Mouse (Mus musculus) liver, embryonic 11.5 days (tissue): ENCODE data around the gene Cpeb2. TPM values are rescaled to one million over a fixed set of nuclear protein-coding genes. Genes with fewer than 3 reads are reported as not detected.

Source experiments
- ATAC-seq: fragments of 200-750 bp; cut with Nextera tagmentation; replicated peaks from 2 replicates; pipeline ENCODE4 v1.8.0; 2017; ENCODE audit warnings: moderate number of reproducible peaks, mild to moderate bottlenecking, moderate TSS enrichment, moderate library complexity; ENCODE audit not compliant: low FRiP score
- DNase-seq: peaks from one replicate; pipeline ENCODE4 v3.0.0-alpha.2; 2017; ENCODE audit warnings: low spot score
- H3K27ac ChIP-seq: fragments of 300-500 bp; sonication (generic); 2 replicates; pipeline ENCODE4 v1.5.1; 2014; ENCODE audit warnings: mild to moderate bottlenecking, low read depth, low read length, control low read depth
- H3K27me3 ChIP-seq: fragments of 300-500 bp; sonication (generic); replicated peaks from 2 replicates; pipeline ENCODE4 v1.6.1; 2014; ENCODE audit warnings: low read length, mixed read lengths; ENCODE audit not compliant: control insufficient read depth, insufficient read depth
- H3K36me3 ChIP-seq: fragments of 300-500 bp; sonication (generic); 2 replicates; pipeline ENCODE4 v1.6.1; 2014; ENCODE audit warnings: mild to moderate bottlenecking, low read length, moderate library complexity, mixed read lengths; ENCODE audit not compliant: control insufficient read depth, insufficient read depth
- H3K4me1 ChIP-seq: fragments of 300-500 bp; sonication (generic); replicated peaks from 2 replicates; pipeline ENCODE4 v1.6.1; 2014; ENCODE audit warnings: low read length, mixed read lengths; ENCODE audit not compliant: control insufficient read depth, insufficient read depth
- H3K4me2 ChIP-seq: fragments of 300-500 bp; sonication (generic); 2 replicates; pipeline ENCODE4 v1.6.1; 2014; ENCODE audit warnings: mild to moderate bottlenecking, control low read depth, moderate library complexity
- H3K4me3 ChIP-seq: fragments of 300-500 bp; sonication (generic); 2 replicates; pipeline ENCODE4 v1.5.1; 2014; ENCODE audit warnings: low read depth, low read length, control low read depth
- H3K9ac ChIP-seq: fragments of 300-500 bp; sonication (generic); 2 replicates; pipeline ENCODE4 v1.6.1; 2014; ENCODE audit warnings: low read depth, low read length, control low read depth
- H3K9me3 ChIP-seq: fragments of 300-500 bp; sonication (generic); 2 replicates; pipeline ENCODE4 v1.6.1; 2016; ENCODE audit warnings: low read length, inconsistent platforms, mixed read lengths; ENCODE audit not compliant: control insufficient read depth
- WGBS: fragments of 180-500 bp; shearing (Covaris S2); extraction: QIAGEN DNeasy Blood & Tissue Kit; methylation state at CpG from one replicate; pipeline ENCODE4 v1.1.7; 2014; 5-methylcytosine and 5-hydroxymethylcytosine counted together
- polyA plus RNA-seq: library from polyadenylated mRNA; unstranded; fragments of >200 nt; fragmentation: Nextera tagmentation; extraction: Ambion mirVana; gene quantifications from 2 replicates; pipeline ENCODE4 v1.2.1, GENCODE M21; 2014

Cpeb2 gene
- polyA plus RNA-seq, 1 experiment from 2014 or later: 1.5 TPM

GRCm38 (mm10) chr5:43285756-43286155, 52.8 kb downstream of the Cpeb2 start:
- Histone ChIP-seq H3K4me2 (no peak overlapping the region), H3K4me1 (no peaks in the 10 kb centered on the region), H3K36me3 (no peaks in the 10 kb centered on the region; the same call in 1 of the 2 replicates), H3K4me3 (no peak overlapping the region), H3K9me3 (no peaks in the 10 kb centered on the region), H3K9ac (no peak overlapping the region), H3K27ac (no peak overlapping the region), H3K27me3 (no peaks in the 10 kb centered on the region)
- WGBS: 82% methylated on average over 12 of the region's 12 CpGs
- DNase-seq (no peak), ATAC-seq (no peak)

- Histone ChIP-seq H3K9ac (no peak overlapping the region), H3K36me3 (no peaks in the 10 kb centered on the region), H3K27me3 (no peaks in the 10 kb centered on the region), H3K4me3 (no peak overlapping the region), H3K27ac (no peak overlapping the region), H3K9me3 (no peaks in the 10 kb centered on the region), H3K4me1 (no peaks in the 10 kb centered on the region), H3K4me2 (no peak overlapping the region)
- ATAC-seq (no peak), DNase-seq (no peak)
- WGBS: 62% methylated on average over 8 of the region's 8 CpGs
These were observed 56.9 kb downstream of the Cpeb2 start for GRCm38 (mm10) chr5:43289752-43290446.

- DNase-seq (no peak), ATAC-seq (no peak)
- H3K27ac ChIP-seq: no peak overlapping the region
- H3K27me3 ChIP-seq: no peaks in the 10 kb centered on the region
- H3K36me3 ChIP-seq: no peaks in the 10 kb centered on the region
- WGBS: 77% methylated on average over 4 of the region's 4 CpGs
- H3K4me2 ChIP-seq: no peak overlapping the region
- H3K9ac ChIP-seq: no peak overlapping the region
- no peaks in the 10 kb centered on the region for H3K9me3 ChIP-seq
- no peak overlapping the region for H3K4me3 ChIP-seq
- no peaks in the 10 kb centered on the region for H3K4me1 ChIP-seq
These were observed 60.2 kb downstream of the Cpeb2 start for GRCm38 (mm10) chr5:43293136-43293535.

- 91% methylated on average over 7 of the region's 7 CpGs for WGBS
- Histone ChIP-seq H3K4me2 (no peak overlapping the region), H3K4me3 (no peak overlapping the region), H3K36me3 (no peaks in the 10 kb centered on the region), H3K9me3 (no peaks in the 10 kb centered on the region), H3K4me1 (no peaks in the 10 kb centered on the region), H3K27me3 (no peaks in the 10 kb centered on the region), H3K27ac (no peak overlapping the region), H3K9ac (no peak overlapping the region)
- no peak for DNase-seq
- ATAC-seq: no peak
These were observed 64.5 kb downstream of the Cpeb2 start for GRCm38 (mm10) chr5:43297459-43297858.

GRCm38 (mm10) chr5:43298975-43299374, 66.0 kb downstream of the Cpeb2 start:
- no peak for ATAC-seq
- H3K4me1 ChIP-seq: no peaks in the 10 kb centered on the region
- no peak for DNase-seq
- no peaks in the 10 kb centered on the region for H3K27me3 ChIP-seq
- H3K36me3 ChIP-seq: no peaks in the 10 kb centered on the region
- H3K9me3 ChIP-seq: no peaks in the 10 kb centered on the region
- no peak overlapping the region for H3K27ac ChIP-seq
- no peak overlapping the region for H3K9ac ChIP-seq
- H3K4me2 ChIP-seq: no peak overlapping the region
- WGBS: 72% methylated on average over 2 of the region's 2 CpGs
- H3K4me3 ChIP-seq: no peak overlapping the region

- Histone ChIP-seq H3K4me1 (no peaks in the 10 kb centered on the region), H3K9me3 (no peaks in the 10 kb centered on the region), H3K4me2 (no peak overlapping the region), H3K36me3 (no peaks in the 10 kb centered on the region), H3K4me3 (no peak overlapping the region), H3K27ac (no peak overlapping the region), H3K27me3 (no peaks in the 10 kb centered on the region), H3K9ac (no peak overlapping the region)
- WGBS: 84% methylated on average over 5 of the region's 5 CpGs
- no peak for DNase-seq
- no peak for ATAC-seq
These were observed 67.1 kb downstream of the Cpeb2 start for GRCm38 (mm10) chr5:43300076-43300475.

GRCm38 (mm10) chr5:43300979-43301378, 68.0 kb downstream of the Cpeb2 start:
- Histone ChIP-seq H3K27me3 (no peaks in the 10 kb centered on the region), H3K9me3 (no peaks in the 10 kb centered on the region), H3K4me3 (no peak overlapping the region), H3K27ac (no peak overlapping the region), H3K36me3 (no peaks in the 10 kb centered on the region), H3K9ac (no peak overlapping the region), H3K4me1 (no peaks in the 10 kb centered on the region), H3K4me2 (no peak overlapping the region)
- no peak for ATAC-seq
- WGBS: 42% methylated on average over 3 of the region's 3 CpGs
- DNase-seq: no peak

- 64% methylated on average over 1 of the region's 1 CpGs for WGBS
These were observed 70.5 kb downstream of the Cpeb2 start for GRCm38 (mm10) chr5:43303504-43303903.

GRCm38 (mm10) chr5:43305449-43305848, 72.5 kb downstream of the Cpeb2 start:
- 78% methylated on average over 3 of the region's 3 CpGs for WGBS
- Histone ChIP-seq H3K36me3 (no peaks in the 10 kb centered on the region), H3K4me3 (no peak overlapping the region), H3K9ac (no peak overlapping the region), H3K27ac (no peak overlapping the region), H3K27me3 (no peaks in the 10 kb centered on the region), H3K4me2 (no peak overlapping the region), H3K9me3 (no peaks in the 10 kb centered on the region), H3K4me1 (no peaks in the 10 kb centered on the region)
- DNase-seq (no peak), ATAC-seq (no peak)

More at GRCm38 (mm10) chr5:43303504-43303903, 70.5 kb downstream of the Cpeb2 start:
- Histone ChIP-seq H3K4me1 (no peaks in the 10 kb centered on the region), H3K9ac (no peak overlapping the region), H3K27ac (no peak overlapping the region), H3K4me2 (no peak overlapping the region), H3K9me3 (no peaks in the 10 kb centered on the region), H3K4me3 (no peak overlapping the region), H3K27me3 (no peaks in the 10 kb centered on the region), H3K36me3 (no peaks in the 10 kb centered on the region)
- DNase-seq (no peak), ATAC-seq (no peak)
